Mouse (Mus musculus) liver, embryonic 12.5 days (tissue): ENCODE results near the gene Ppp2r1b. TPM values are rescaled to one million over a fixed set of nuclear protein-coding genes. Genes with fewer than 3 reads are reported as not detected.
A peak's percentile ranks its signal among the peaks of the same experiment; 100 is the strongest.
"Not testable (repeated sequence)": the region's sequence is repeated elsewhere in the genome, so short reads cannot be mapped to it uniquely, and the experiment has no call there.

Experiments
- ATAC-seq: fragments of 200-750 bp; cut with Nextera tagmentation; 2 replicates; pipeline ENCODE4 v1.8.0; 2017; ENCODE audit warnings: moderate number of reproducible peaks, mild to moderate bottlenecking, moderate library complexity
- H3K27ac ChIP-seq: fragments of 300-500 bp; sonication (generic); 2 replicates; pipeline ENCODE4 v1.5.1; 2016; ENCODE audit warnings: mild to moderate bottlenecking
- H3K27me3 ChIP-seq: fragments of 300-500 bp; sonication (generic); replicated peaks from 2 replicates; pipeline ENCODE4 v1.6.1; 2016; ENCODE audit warnings: mild to moderate bottlenecking, moderate library complexity
- H3K36me3 ChIP-seq: fragments of 300-500 bp; sonication (generic); 2 replicates; pipeline ENCODE4 v1.6.1; 2016; ENCODE audit warnings: mild to moderate bottlenecking, moderate library complexity
- H3K4me1 ChIP-seq: fragments of 300-500 bp; sonication (generic); 2 replicates; pipeline ENCODE4 v1.6.1; 2016
- H3K4me2 ChIP-seq: fragments of 300-500 bp; sonication (generic); 2 replicates; pipeline ENCODE4 v1.6.1; 2016; ENCODE audit warnings: mild to moderate bottlenecking, moderate library complexity
- H3K4me3 ChIP-seq: fragments of 300-500 bp; sonication (generic); 2 replicates; pipeline ENCODE4 v1.5.1; 2016; ENCODE audit warnings: mild to moderate bottlenecking, moderate library complexity
- H3K9ac ChIP-seq: fragments of 300-500 bp; sonication (generic); 2 replicates; pipeline ENCODE4 v1.6.1; 2016; ENCODE audit warnings: mild to moderate bottlenecking, moderate library complexity
- H3K9me3 ChIP-seq: fragments of 300-500 bp; sonication (generic); replicated peaks from 2 replicates; pipeline ENCODE4 v1.6.1; 2016; ENCODE audit warnings: mild to moderate bottlenecking, moderate library complexity
- WGBS: fragments of 180-500 bp; shearing (Covaris S2); methylation state at CpG from one replicate; pipeline ENCODE4 v1.1.7; 2016; ENCODE audit not compliant: insufficient replicate concordance; 5-methylcytosine and 5-hydroxymethylcytosine counted together
- polyA plus RNA-seq: library from polyadenylated mRNA; unstranded; fragments of >200 nt; fragmentation: Nextera tagmentation; extraction: Ambion mirVana; gene quantifications from 2 replicates; pipeline ENCODE4 v1.2.1, GENCODE M21; 2016

Ppp2r1b gene
- polyA plus RNA-seq, 1 experiment from 2014 or later = 137 TPM

- peak; percentile 89 for ATAC-seq
- Histone ChIP-seq H3K4me1 (peaks cover 72% of the 10 kb centered on the region), H3K4me2 (no peak overlapping the region), H3K9me3 (0 out of 2 replicates have a peak, but pooled peaks cover 7% of the 10 kb centered on the region), H3K27ac (peak overlapping the region; percentile 76), H3K36me3 (peaks cover 62% of the 10 kb centered on the region), H3K27me3 (no peaks in the 10 kb centered on the region), H3K4me3 (no peak overlapping the region), H3K9ac (no peak overlapping the region)
- WGBS = 55% methylated on average over 1 of the region's 1 CpGs
These were observed 28.6 kb upstream of the Ppp2r1b start for GRCm38 (mm10) chr9:50816512-50816911.

- 73% methylated on average over 6 of the region's 6 CpGs for WGBS
- H3K36me3 ChIP-seq = peaks cover 70% of the 10 kb centered on the region
These were observed 27.1 kb upstream of the Ppp2r1b start for GRCm38 (mm10) chr9:50818050-50818449.

GRCm38 (mm10) chr9:50819716-50820115 is 25.4 kb upstream of the Ppp2r1b start:
- peaks cover 76% of the 10 kb centered on the region for H3K4me1 ChIP-seq

More at GRCm38 (mm10) chr9:50818050-50818449, 27.1 kb upstream of the Ppp2r1b start:
- Histone ChIP-seq H3K27ac (peak overlapping the region; percentile 11; the same call in 1 of the 2 replicates), H3K9ac (no peak overlapping the region), H3K4me1 (peaks cover 72% of the 10 kb centered on the region), H3K4me2 (no peak overlapping the region), H3K9me3 (0 out of 2 replicates have a peak, but pooled peaks cover 7% of the 10 kb centered on the region), H3K4me3 (no peak overlapping the region), H3K27me3 (no peaks in the 10 kb centered on the region)
- ATAC-seq = no peak

GRCm38 (mm10) chr9:50821651-50822050 is 23.4 kb upstream of the Ppp2r1b start:
- ATAC-seq = no peak
- Histone ChIP-seq H3K27me3 (no peaks in the 10 kb centered on the region), H3K9me3 (0 out of 2 replicates have a peak, but pooled peaks cover 4% of the 10 kb centered on the region), H3K36me3 (peaks cover 51% of the 10 kb centered on the region), H3K4me1 (peaks cover 78% of the 10 kb centered on the region), H3K4me2 (no peak overlapping the region), H3K9ac (no peak overlapping the region), H3K4me3 (no peak overlapping the region), H3K27ac (peak overlapping the region; percentile 94; the same call in 1 of the 2 replicates)
- 89% methylated on average over 6 of the region's 6 CpGs for WGBS

More at GRCm38 (mm10) chr9:50819716-50820115, 25.4 kb upstream of the Ppp2r1b start:
- Histone ChIP-seq H3K36me3 (peaks cover 62% of the 10 kb centered on the region), H3K4me3 (no peak overlapping the region), H3K9ac (no peak overlapping the region), H3K27me3 (no peaks in the 10 kb centered on the region), H3K9me3 (0 out of 2 replicates have a peak, but pooled peaks cover 7% of the 10 kb centered on the region), H3K27ac (peak overlapping the region; percentile 10; the same call in 1 of the 2 replicates), H3K4me2 (no peak overlapping the region)
- 80% methylated on average over 6 of the region's 6 CpGs for WGBS
- no peak for ATAC-seq

DNA sequence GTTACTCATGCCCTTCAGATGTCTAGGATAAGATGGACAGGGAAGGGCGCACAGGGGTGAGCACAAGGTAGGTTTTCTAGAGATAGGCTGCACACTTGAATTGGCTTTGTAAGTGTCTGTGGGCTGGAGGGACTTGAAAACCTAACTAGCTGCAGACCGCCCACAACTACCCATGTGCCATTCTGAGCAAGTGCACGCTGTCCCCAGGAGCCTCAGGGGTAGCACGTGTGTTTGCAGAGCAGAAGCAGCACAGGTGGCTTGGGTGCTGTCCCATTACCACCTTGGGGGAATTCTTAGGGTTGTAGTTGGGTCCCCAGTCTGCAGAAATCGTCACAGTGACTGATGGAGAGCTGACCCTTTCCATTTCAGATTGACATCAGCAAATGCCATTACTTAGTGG is 22.9 kb upstream of the Ppp2r1b start:
- peak overlapping the region; percentile 94; the same call in 1 of the 2 replicates for H3K27ac ChIP-seq
- peaks cover 45% of the 10 kb centered on the region for H3K36me3 ChIP-seq
- H3K4me2 ChIP-seq = no peak overlapping the region
- H3K4me3 ChIP-seq = no peak overlapping the region
- H3K9me3 ChIP-seq = no peaks in the 10 kb centered on the region
- no peak for ATAC-seq
- peaks cover 72% of the 10 kb centered on the region for H3K4me1 ChIP-seq
- WGBS = 88% methylated on average over 5 of the region's 5 CpGs
- H3K9ac ChIP-seq = no peak overlapping the region
- H3K27me3 ChIP-seq = no peaks in the 10 kb centered on the region

GRCm38 (mm10) chr9:50823779-50824453 is 21.2 kb upstream of the Ppp2r1b start:
- peak overlapping the region; percentile 26; the same call in 1 of the 2 replicates for H3K4me3 ChIP-seq
- peak overlapping the region; percentile 94 for H3K27ac ChIP-seq
- ATAC-seq = peak; percentile 100

GRCm38 (mm10) chr9:50831514-50831913 is 13.6 kb upstream of the Ppp2r1b start:
- Histone ChIP-seq H3K27me3 (no peaks in the 10 kb centered on the region), H3K9me3 (no peaks in the 10 kb centered on the region), H3K9ac (no peak overlapping the region), H3K36me3 (peaks cover 31% of the 10 kb centered on the region), H3K27ac (0 out of 2 replicates have a peak overlapping the region, but pooled peaks have one; percentile 12), H3K4me2 (no peak overlapping the region), H3K4me3 (no peak overlapping the region), H3K4me1 (peaks cover 51% of the 10 kb centered on the region)
- WGBS = 89% methylated on average over 5 of the region's 5 CpGs
- ATAC-seq = no peak

More at GRCm38 (mm10) chr9:50823779-50824453, 21.2 kb upstream of the Ppp2r1b start:
- Histone ChIP-seq H3K27me3 (no peaks in the 10 kb centered on the region), H3K4me1 (peaks cover 57% of the 10 kb centered on the region), H3K4me2 (peak overlapping the region; percentile 60), H3K9me3 (no peaks in the 10 kb centered on the region), H3K9ac (peak overlapping the region; percentile 64), H3K36me3 (peaks cover 41% of the 10 kb centered on the region)
- 37% methylated on average over 11 of the region's 11 CpGs for WGBS

- Histone ChIP-seq H3K9me3 (no peaks in the 10 kb centered on the region), H3K27ac (peak overlapping the region; percentile 37), H3K4me2 (no peak overlapping the region), H3K4me3 (no peak overlapping the region), H3K9ac (no peak overlapping the region), H3K36me3 (peaks cover 31% of the 10 kb centered on the region), H3K27me3 (no peaks in the 10 kb centered on the region), H3K4me1 (peaks cover 51% of the 10 kb centered on the region)
- no peak for ATAC-seq
- WGBS = 98% methylated on average over 4 of the region's 4 CpGs
These were observed 12.9 kb upstream of the Ppp2r1b start for GRCm38 (mm10) chr9:50832162-50832561.

- not testable (repeated sequence) for H3K4me3 ChIP-seq, H3K9ac ChIP-seq, H3K27me3 ChIP-seq, H3K4me2 ChIP-seq, H3K9me3 ChIP-seq
- Histone ChIP-seq H3K36me3 (peaks cover 33% of the 10 kb centered on the region), H3K4me1 (peaks cover 51% of the 10 kb centered on the region), H3K27ac (peak overlapping the region; percentile 37)
- ATAC-seq = peak; percentile 74
- WGBS = 40% methylated on average over 2 of the region's 2 CpGs
These were observed 12.5 kb upstream of the Ppp2r1b start for GRCm38 (mm10) chr9:50832582-50832981.

- Histone ChIP-seq H3K27me3 (no peaks in the 10 kb centered on the region), H3K36me3 (peaks cover 34% of the 10 kb centered on the region), H3K4me1 (peaks cover 51% of the 10 kb centered on the region), H3K4me2 (no peak overlapping the region), H3K4me3 (no peak overlapping the region), H3K9me3 (no peaks in the 10 kb centered on the region), H3K27ac (peak overlapping the region; percentile 62), H3K9ac (no peak overlapping the region)
- ATAC-seq = no peak
- 51% methylated on average over 8 of the region's 8 CpGs for WGBS
These were observed 11.3 kb upstream of the Ppp2r1b start for GRCm38 (mm10) chr9:50833786-50834185.

DNA sequence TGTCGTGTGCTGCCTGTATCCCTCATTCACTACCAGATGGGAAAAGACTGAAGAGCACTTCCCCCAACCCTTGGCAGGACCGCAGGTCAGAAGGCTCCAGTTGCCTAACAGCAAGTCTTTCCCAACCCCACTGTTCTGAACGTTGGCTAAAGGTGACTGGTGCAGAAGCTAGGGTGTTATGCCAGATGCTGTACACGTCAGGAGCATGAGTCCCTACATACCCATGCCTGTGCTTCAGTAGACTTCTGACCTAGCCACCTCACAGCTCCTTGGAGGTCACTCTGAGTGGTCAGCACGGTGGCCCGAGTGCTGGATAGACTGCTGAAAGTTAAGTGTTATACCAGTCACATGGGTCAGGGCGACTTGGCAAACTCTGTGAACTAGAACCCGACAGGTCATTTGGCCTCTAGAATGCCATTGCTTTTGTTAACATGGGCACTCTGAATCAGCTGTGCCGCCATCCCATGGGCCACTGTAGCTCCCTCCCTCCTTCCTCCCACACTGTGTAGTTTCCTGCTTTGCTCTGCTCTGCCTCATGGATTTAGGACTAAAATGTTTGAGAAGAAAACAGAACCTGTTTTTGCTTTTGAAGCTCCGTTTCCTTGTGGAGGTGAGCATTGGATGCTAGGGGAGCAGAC is 9.9 kb upstream of the Ppp2r1b start:
- Histone ChIP-seq H3K4me3 (no peak overlapping the region), H3K9ac (no peak overlapping the region), H3K27me3 (no peaks in the 10 kb centered on the region), H3K9me3 (no peaks in the 10 kb centered on the region), H3K36me3 (peaks cover 30% of the 10 kb centered on the region), H3K27ac (no peak overlapping the region; the same call in 1 of the 2 replicates), H3K4me1 (peaks cover 50% of the 10 kb centered on the region), H3K4me2 (no peak overlapping the region)
- ATAC-seq = 0 out of 2 replicates have a peak, but pooled peaks have one; percentile 12
- 73% methylated on average over 10 of the region's 10 CpGs for WGBS

DNA sequence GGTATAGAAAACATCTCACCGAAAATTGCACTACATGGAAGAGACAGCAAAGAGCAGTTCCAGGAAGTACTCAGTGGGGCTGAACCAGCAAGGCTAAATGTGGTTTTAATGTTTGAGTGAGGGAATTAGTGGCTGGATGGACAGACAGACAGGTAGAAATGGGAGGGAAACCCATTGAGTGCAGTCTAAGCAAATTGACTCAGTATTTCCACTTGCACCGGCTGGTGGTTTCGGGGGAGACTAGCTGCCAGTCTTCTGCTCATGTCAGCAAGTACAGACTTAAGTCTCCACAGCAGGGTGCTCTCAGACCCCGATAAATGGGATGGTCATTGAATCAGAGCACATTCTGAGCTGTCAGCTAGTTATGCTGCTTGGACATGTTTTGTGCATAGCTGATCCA is 9.0 kb upstream of the Ppp2r1b start:
- peaks cover 29% of the 10 kb centered on the region for H3K36me3 ChIP-seq
- H3K4me1 ChIP-seq = peaks cover 51% of the 10 kb centered on the region
- no peak for ATAC-seq
- 88% methylated on average over 4 of the region's 4 CpGs for WGBS
- H3K4me3 ChIP-seq = no peak overlapping the region
- H3K9me3 ChIP-seq = no peaks in the 10 kb centered on the region
- no peaks in the 10 kb centered on the region for H3K27me3 ChIP-seq
- no peak overlapping the region for H3K4me2 ChIP-seq
- 0 out of 2 replicates have a peak overlapping the region, but pooled peaks have one; percentile 10 for H3K27ac ChIP-seq
- H3K9ac ChIP-seq = no peak overlapping the region
